Mouse (Mus musculus) intestine, postnatal 0 days (tissue): ENCODE measurements around the gene Aldh16a1. TPM values are rescaled to one million over a fixed set of nuclear protein-coding genes. Genes with fewer than 3 reads are reported as not detected.
"Not testable (repeated sequence)": the region's sequence is repeated elsewhere in the genome, so short reads cannot be mapped to it uniquely, and the experiment has no call there.

Experiments used
- ATAC-seq: fragments of 200-750 bp; cut with Nextera tagmentation; 2 replicates; pipeline ENCODE4 v1.8.0; 2017; ENCODE audit warnings: mild to moderate bottlenecking, moderate TSS enrichment, moderate library complexity
- H3K27ac ChIP-seq: fragments of 300-500 bp; sonication (generic); 2 replicates; pipeline ENCODE4 v1.5.1; 2014; ENCODE audit warnings: mild to moderate bottlenecking, low read depth, low read length, moderate library complexity
- H3K27me3 ChIP-seq: fragments of 300-500 bp; sonication (generic); replicated peaks from 2 replicates; pipeline ENCODE4 v1.6.1; 2014; ENCODE audit warnings: low read length, mixed read lengths; ENCODE audit not compliant: control insufficient read depth, insufficient read depth
- H3K36me3 ChIP-seq: fragments of 300-500 bp; sonication (generic); 2 replicates; pipeline ENCODE4 v1.6.1; 2014; ENCODE audit warnings: mild to moderate bottlenecking, moderate library complexity; ENCODE audit not compliant: control insufficient read depth, insufficient read depth
- H3K4me1 ChIP-seq: fragments of 300-500 bp; sonication (generic); replicated peaks from 2 replicates; pipeline ENCODE4 v1.6.1; 2014; ENCODE audit warnings: antibody characterized with exemption, low read length, mixed read lengths; ENCODE audit not compliant: control insufficient read depth, insufficient read depth
- H3K4me2 ChIP-seq: fragments of 300-500 bp; sonication (generic); replicated peaks from 2 replicates; pipeline ENCODE4 v1.6.1; 2014; ENCODE audit warnings: low read depth, mild to moderate bottlenecking, moderate library complexity
- H3K4me3 ChIP-seq: fragments of 300-500 bp; sonication (generic); 2 replicates; pipeline ENCODE4 v1.5.1; 2014; ENCODE audit warnings: low read depth, low read length
- H3K9ac ChIP-seq: fragments of 300-500 bp; sonication (generic); 2 replicates; pipeline ENCODE4 v1.6.1; 2014; ENCODE audit warnings: mild to moderate bottlenecking, low read depth, low read length
- H3K9me3 ChIP-seq: fragments of 300-500 bp; sonication (generic); 2 replicates; pipeline ENCODE4 v1.6.1; 2016; ENCODE audit warnings: mixed run types; ENCODE audit not compliant: control insufficient read depth
- CTCF ChIP-seq: sonication (generic); IDR thresholded peaks from 2 replicates; pipeline ENCODE4 v1.5.1; 2016; ENCODE audit warnings: low read depth, mild to moderate bottlenecking, control low read depth, antibody characterized with exemption, moderate library complexity
- WGBS: fragments of 180-500 bp; shearing (Covaris S2); extraction: QIAGEN DNeasy Blood & Tissue Kit; methylation state at CpG from one replicate; pipeline ENCODE4 v1.1.7; 2014; 5-methylcytosine and 5-hydroxymethylcytosine counted together
- polyA plus RNA-seq: library from polyadenylated mRNA; unstranded; fragments of >200 nt; fragmentation: Nextera tagmentation; extraction: Ambion mirVana; gene quantifications from 2 replicates; pipeline ENCODE4 v1.2.1, GENCODE M21; 2015

The Aldh16a1 gene
- polyA plus RNA-seq, 1 experiment from 2014 or later = 86.8 TPM

DNA sequence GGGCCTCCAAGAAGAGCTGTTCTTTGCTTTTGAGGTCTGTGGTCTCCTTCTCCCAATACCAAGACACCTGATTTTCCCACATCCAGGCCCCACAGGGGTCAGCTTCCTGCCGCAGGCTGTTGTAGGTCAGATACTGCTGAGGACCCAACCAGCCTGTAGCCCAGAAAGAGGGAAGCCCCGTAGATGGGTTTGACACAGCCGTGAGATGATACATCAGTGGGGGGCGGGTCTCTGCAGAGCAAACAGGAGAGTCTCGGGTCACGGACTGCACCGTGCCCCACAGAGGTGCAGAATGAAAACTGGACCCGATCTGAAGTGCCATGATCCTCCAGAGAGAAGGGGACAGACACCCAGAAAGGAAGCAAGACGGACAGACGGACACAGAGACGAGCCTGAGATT is 51.9 kb downstream of the Aldh16a1 start:
- ATAC-seq = no peak
- no peaks in the 10 kb centered on the region for H3K9me3 ChIP-seq
- peaks cover 15% of the 10 kb centered on the region; the same call in 1 of the 2 replicates for H3K36me3 ChIP-seq
- no peak for TF ChIP-seq CTCF
- peak overlapping the region; percentile 45 for H3K4me3 ChIP-seq
- no peaks in the 10 kb centered on the region; the same call in none of the 2 replicates for H3K4me1 ChIP-seq
- WGBS = 52% methylated on average over 11 of the region's 11 CpGs
- no peaks in the 10 kb centered on the region for H3K27me3 ChIP-seq
- peak overlapping the region; percentile 67 for H3K4me2 ChIP-seq
- peak overlapping the region; percentile 85 for H3K27ac ChIP-seq
- H3K9ac ChIP-seq = peak overlapping the region; percentile 71

- no peak for TF ChIP-seq CTCF
- ATAC-seq = no peak
- WGBS = 90% methylated on average over 6 of the region's 6 CpGs
- Histone ChIP-seq H3K4me1 (no peaks in the 10 kb centered on the region; the same call in 1 of the 2 replicates), H3K27ac (no peak overlapping the region), H3K27me3 (no peaks in the 10 kb centered on the region), H3K4me2 (peak overlapping the region; percentile 67), H3K36me3 (peaks cover 36% of the 10 kb centered on the region), H3K9ac (no peak overlapping the region; the same call in 1 of the 2 replicates), H3K9me3 (no peaks in the 10 kb centered on the region), H3K4me3 (peak overlapping the region; percentile 45)
Measured at GRCm38 (mm10) chr7:45100046-45100445, 54.3 kb downstream of the Aldh16a1 start.

DNA sequence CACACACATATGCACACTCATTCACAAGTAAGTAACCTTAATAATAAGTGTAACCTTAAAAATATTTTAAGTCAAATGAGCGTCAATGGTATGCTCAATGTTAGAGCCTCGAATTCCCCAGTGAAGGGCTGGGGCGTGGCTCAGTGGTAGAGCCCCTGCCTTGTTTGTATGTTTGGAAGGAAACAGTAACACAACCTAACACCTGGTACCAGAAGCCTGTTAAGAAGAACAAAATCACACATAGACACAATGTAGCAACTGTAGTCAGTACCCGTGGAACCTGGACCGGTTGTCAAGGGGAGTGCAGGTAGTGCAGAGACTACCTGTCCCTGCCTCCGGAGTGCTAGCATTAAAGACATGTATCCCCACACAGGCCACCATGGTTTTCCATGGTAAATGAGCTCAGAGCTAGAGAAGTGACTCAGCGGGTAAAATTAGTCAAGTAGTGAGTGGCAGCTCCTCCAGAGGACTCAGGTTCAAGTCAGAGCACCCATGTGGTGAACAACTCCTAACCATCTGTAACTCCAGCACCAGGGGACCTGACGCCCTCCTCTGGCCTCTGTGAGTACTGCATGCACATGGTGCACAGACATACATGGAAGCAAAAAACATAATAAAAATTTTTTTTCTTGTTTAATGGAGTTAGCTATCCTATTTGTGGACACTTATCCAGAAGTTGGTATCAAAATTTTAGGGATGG is 55.7 kb downstream of the Aldh16a1 start:
- Histone ChIP-seq H3K4me2 (peak overlapping the region; percentile 67), H3K4me1 (no peaks in the 10 kb centered on the region; the same call in 1 of the 2 replicates), H3K4me3 (0 out of 2 replicates have a peak overlapping the region, but pooled peaks have one; percentile 12), H3K9me3 (no peaks in the 10 kb centered on the region), H3K27ac (no peak overlapping the region), H3K36me3 (peaks cover 43% of the 10 kb centered on the region), H3K9ac (no peak overlapping the region), H3K27me3 (no peaks in the 10 kb centered on the region)
- 89% methylated on average over 8 of the region's 8 CpGs for WGBS
- no peak for ATAC-seq
- TF ChIP-seq CTCF = peak; percentile 63

- no peaks in the 10 kb centered on the region for H3K9me3 ChIP-seq
- TF ChIP-seq CTCF = no peak
- no peak for ATAC-seq
- no peak overlapping the region; the same call in 1 of the 2 replicates for H3K27ac ChIP-seq
- no peak overlapping the region for H3K9ac ChIP-seq
- H3K4me3 ChIP-seq = no peak overlapping the region
- peaks cover 39% of the 10 kb centered on the region for H3K36me3 ChIP-seq
- H3K4me2 ChIP-seq = 0 out of 2 replicates have a peak overlapping the region, but pooled peaks have one; percentile 6
- no peaks in the 10 kb centered on the region; the same call in 1 of the 2 replicates for H3K4me1 ChIP-seq
- no peaks in the 10 kb centered on the region for H3K27me3 ChIP-seq
- 42% methylated on average over 6 of the region's 6 CpGs for WGBS
Measured at GRCm38 (mm10) chr7:45097479-45097878, 56.9 kb downstream of the Aldh16a1 start.

DNA sequence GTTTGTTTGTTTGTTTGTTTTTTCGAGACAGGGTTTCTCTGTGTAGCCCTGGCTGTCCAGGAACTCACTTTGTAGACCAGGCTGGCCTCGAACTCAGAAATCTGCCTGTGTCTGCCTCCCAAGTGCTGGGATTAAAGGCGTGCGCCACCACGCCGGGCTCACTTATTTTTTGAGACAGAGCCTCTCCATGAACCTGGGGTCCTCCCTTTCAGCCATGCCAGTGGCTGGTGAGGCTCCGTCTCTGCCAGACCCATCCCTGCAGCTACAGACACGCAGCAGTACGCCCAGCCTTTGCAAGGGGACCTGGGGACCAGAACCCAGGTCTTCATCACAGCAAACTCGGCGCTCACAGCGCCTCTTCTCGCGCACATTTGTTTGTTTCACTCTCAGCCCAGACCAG is 58.4 kb downstream of the Aldh16a1 start:
- WGBS = 91% methylated on average over 14 of the region's 14 CpGs

DNA sequence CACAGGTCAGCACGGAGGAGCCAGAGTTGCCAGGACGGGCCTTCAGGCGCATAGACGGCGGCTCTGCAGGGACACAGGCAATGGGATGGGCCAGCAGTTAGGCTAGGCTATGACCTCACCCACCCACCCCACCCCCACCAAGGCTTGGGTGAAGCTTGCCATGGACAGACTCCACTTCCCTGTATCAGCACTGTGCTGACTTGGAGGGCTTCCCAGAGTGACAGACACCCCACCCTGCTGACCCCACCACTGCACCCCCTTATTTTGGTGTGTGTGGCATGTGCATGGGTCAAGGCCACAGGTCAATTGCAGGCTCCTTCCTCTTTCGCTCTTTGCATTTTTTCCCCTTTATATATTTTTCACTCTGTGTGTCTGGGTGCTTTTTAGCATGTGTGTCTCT is 59.0 kb downstream of the Aldh16a1 start:
- no peak overlapping the region for H3K4me2 ChIP-seq
- no peak overlapping the region for H3K27ac ChIP-seq
- H3K9me3 ChIP-seq = no peaks in the 10 kb centered on the region
- WGBS = 80% methylated on average over 6 of the region's 6 CpGs
- no peak overlapping the region for H3K4me3 ChIP-seq
- TF ChIP-seq CTCF = no peak
- peaks cover 29% of the 10 kb centered on the region for H3K36me3 ChIP-seq
- ATAC-seq = no peak; the same call in 1 of the 2 replicates
- H3K27me3 ChIP-seq = no peaks in the 10 kb centered on the region
- no peak overlapping the region for H3K9ac ChIP-seq
- H3K4me1 ChIP-seq = no peaks in the 10 kb centered on the region

More for the DNA sequence above, 58.4 kb downstream of the Aldh16a1 start:
- H3K36me3 ChIP-seq = peaks cover 29% of the 10 kb centered on the region
- not testable (repeated sequence) for H3K27me3 ChIP-seq, H3K4me3 ChIP-seq, H3K4me1 ChIP-seq, ATAC-seq, H3K9ac ChIP-seq, H3K9me3 ChIP-seq, H3K27ac ChIP-seq, H3K4me2 ChIP-seq
